Mouse (Mus musculus): Measurements from ENCODE around the gene Tmem129. TPM values are rescaled to one million over a fixed set of nuclear protein-coding genes. Genes with fewer than 3 reads are reported as not detected.

Tmem129 gene
- polyA plus RNA-seq, 1 experiment = 27.2 TPM

DNA sequence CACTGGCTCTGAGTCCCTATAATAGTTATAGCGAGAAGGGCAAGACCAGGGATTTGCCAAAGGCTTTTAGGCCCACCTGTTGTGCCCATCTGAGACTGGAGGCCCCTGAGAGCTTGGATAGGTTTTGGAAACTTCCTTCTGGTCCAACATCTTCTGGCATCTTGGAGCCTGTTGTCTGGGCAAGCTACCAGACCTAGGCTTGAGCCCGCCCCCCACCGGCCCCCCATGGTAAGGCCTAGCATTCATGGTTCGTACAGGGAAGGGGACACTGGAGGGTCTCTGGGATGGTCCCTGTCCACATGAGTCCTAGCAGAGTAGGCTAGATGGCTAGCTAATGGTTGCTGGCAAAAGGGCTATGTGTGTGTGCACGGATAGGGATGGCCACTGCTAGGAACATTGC lies 40.5 kb upstream of the Tmem129 start:
- no peak for TF ChIP-seq MYOG (IDR thresholded peaks at IDR 0.05; ENCODE audit: control insufficient read depth in 1 of 3, insufficient read depth in 1 of 3, insufficient read length in 2 of 3, low read depth in 2 of 3)
- no peak for TF ChIP-seq SRF (IDR thresholded peaks at IDR 0.05; ENCODE audit: control insufficient read depth, insufficient read length, low read depth)
- TF ChIP-seq REST (IDR thresholded peaks at IDR 0.05; ENCODE audit: insufficient read depth, insufficient read length) = no peak
- TF ChIP-seq POLR2AphosphoS2 (IDR thresholded peaks at IDR 0.05; ENCODE audit: insufficient read length, low read depth) = no peak
- TF ChIP-seq TCF12 (IDR thresholded peaks at IDR 0.05; ENCODE audit: insufficient read depth, poor library complexity, severe bottlenecking) = no peak
- no peak for TF ChIP-seq CEBPB (IDR thresholded peaks at IDR 0.05; ENCODE audit: insufficient read depth, poor library complexity, severe bottlenecking)
- TF ChIP-seq MAX (IDR thresholded peaks at IDR 0.05; ENCODE audit: low read depth) = no peak
- TF ChIP-seq TCF3 (IDR thresholded peaks at IDR 0.05; ENCODE audit: insufficient read length, low read depth) = no peak
- no peak for TF ChIP-seq MYOD1 (IDR thresholded peaks at IDR 0.05; ENCODE audit: control insufficient read depth in 1 of 3, insufficient read length in 2 of 3, low read depth in 2 of 3)
- no peak for TF ChIP-seq USF1 (IDR thresholded peaks at IDR 0.05; ENCODE audit: low read depth)
- no peak for TF ChIP-seq E2F4 (IDR thresholded peaks at IDR 0.05; ENCODE audit: insufficient read depth)
- no peak for TF ChIP-seq POLR2A (IDR thresholded peaks at IDR 0.05; ENCODE audit: insufficient read length, low read depth)
- Histone ChIP-seq H3K4me2 (ENCODE audit: low read depth) (no peak overlapping the region), H3K27me3 (ENCODE audit: control insufficient read depth, insufficient read depth, insufficient read length) (peaks cover 63% of the 10 kb centered on the region), H3ac (ENCODE audit: control insufficient read depth, insufficient read length) (no peak overlapping the region), H3K4me3 (no peak overlapping the region), H3K79me2 (ENCODE audit: control insufficient read depth, insufficient read depth) (no peaks in the 10 kb centered on the region), H3K36me3 (ENCODE audit: control insufficient read depth, insufficient read depth) (no peaks in the 10 kb centered on the region)

DNA sequence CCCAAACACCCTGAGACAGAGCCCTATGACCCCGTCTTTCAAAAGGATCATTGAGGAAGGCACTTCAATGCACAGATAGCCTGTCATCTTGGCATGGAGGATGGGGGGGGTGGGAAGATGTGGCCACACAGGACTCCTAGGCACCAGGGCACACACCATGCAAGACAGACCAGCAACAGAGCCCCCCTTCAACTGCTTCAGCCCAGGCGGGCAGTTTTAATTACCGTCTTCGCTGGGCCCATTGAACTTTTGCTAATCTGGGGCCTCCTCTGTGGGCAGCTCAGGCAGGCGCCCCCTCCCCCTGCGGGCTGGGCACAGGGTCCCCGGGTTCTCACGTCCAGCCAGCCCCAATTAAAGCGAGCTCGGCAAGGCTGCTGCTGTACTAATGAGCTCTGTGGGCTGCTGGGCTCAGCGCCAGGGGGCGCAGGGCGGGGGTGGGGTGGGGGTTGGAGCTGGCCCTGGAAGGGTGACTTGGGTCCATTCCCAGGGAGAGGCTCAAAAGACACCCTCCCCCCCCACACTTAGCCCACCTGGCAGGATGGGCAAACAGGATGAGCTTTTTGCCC lies 39.8 kb upstream of the Tmem129 start:
- Histone ChIP-seq H3K36me3 (ENCODE audit: control insufficient read depth, insufficient read depth) (no peaks in the 10 kb centered on the region), H3K4me2 (ENCODE audit: low read depth) (no peak overlapping the region), H3K4me3 (no peak overlapping the region), H3ac (ENCODE audit: control insufficient read depth, insufficient read length) (no peak overlapping the region), H3K79me2 (ENCODE audit: control insufficient read depth, insufficient read depth) (no peaks in the 10 kb centered on the region), H3K27me3 (ENCODE audit: control insufficient read depth, insufficient read depth, insufficient read length) (peaks cover 63% of the 10 kb centered on the region)
- no peak for TF ChIP-seq MYOD1 (IDR thresholded peaks at IDR 0.05; ENCODE audit: control insufficient read depth in 1 of 3, insufficient read length in 2 of 3, low read depth in 2 of 3)
- no peak for TF ChIP-seq E2F4 (IDR thresholded peaks at IDR 0.05; ENCODE audit: insufficient read depth)
- no peak for TF ChIP-seq POLR2AphosphoS2 (IDR thresholded peaks at IDR 0.05; ENCODE audit: insufficient read length, low read depth)
- no peak for TF ChIP-seq CEBPB (IDR thresholded peaks at IDR 0.05; ENCODE audit: insufficient read depth, poor library complexity, severe bottlenecking)
- TF ChIP-seq MYOG (IDR thresholded peaks at IDR 0.05; ENCODE audit: control insufficient read depth in 1 of 3, insufficient read depth in 1 of 3, insufficient read length in 2 of 3, low read depth in 2 of 3) = no peak
- no peak for TF ChIP-seq TCF12 (IDR thresholded peaks at IDR 0.05; ENCODE audit: insufficient read depth, poor library complexity, severe bottlenecking)
- TF ChIP-seq TCF3 (IDR thresholded peaks at IDR 0.05; ENCODE audit: insufficient read length, low read depth) = no peak
- TF ChIP-seq REST (IDR thresholded peaks at IDR 0.05; ENCODE audit: insufficient read depth, insufficient read length) = no peak
- no peak for TF ChIP-seq POLR2A (IDR thresholded peaks at IDR 0.05; ENCODE audit: insufficient read length, low read depth)
- TF ChIP-seq USF1 (IDR thresholded peaks at IDR 0.05; ENCODE audit: low read depth) = no peak
- TF ChIP-seq SRF (IDR thresholded peaks at IDR 0.05; ENCODE audit: control insufficient read depth, insufficient read length, low read depth) = no peak
- TF ChIP-seq MAX (IDR thresholded peaks at IDR 0.05; ENCODE audit: low read depth) = no peak

DNA sequence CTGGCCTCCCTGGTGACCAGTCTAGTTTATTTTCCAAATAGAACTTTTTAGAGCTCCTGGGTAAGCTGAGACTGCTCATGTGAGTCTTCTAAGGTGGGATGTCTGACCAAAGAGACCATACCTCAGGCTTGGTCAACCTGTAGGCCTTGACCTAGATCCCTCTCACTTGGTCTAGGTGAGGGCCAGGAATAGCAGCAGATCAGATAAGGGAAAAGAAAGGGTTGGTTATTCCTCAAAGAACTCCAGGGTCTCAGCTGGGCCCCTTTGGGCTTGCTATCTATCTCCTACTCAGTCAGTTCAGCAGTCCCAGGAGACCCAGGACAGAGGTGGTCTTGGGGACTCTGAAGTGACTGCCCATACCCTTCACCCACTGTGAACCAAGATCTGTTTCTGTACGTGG lies 39.3 kb upstream of the Tmem129 start:
- no peak for TF ChIP-seq TCF12 (IDR thresholded peaks at IDR 0.05; ENCODE audit: insufficient read depth, poor library complexity, severe bottlenecking)
- no peak for TF ChIP-seq USF1 (IDR thresholded peaks at IDR 0.05; ENCODE audit: low read depth)
- TF ChIP-seq CEBPB (IDR thresholded peaks at IDR 0.05; ENCODE audit: insufficient read depth, poor library complexity, severe bottlenecking) = no peak
- no peak for TF ChIP-seq MYOG (IDR thresholded peaks at IDR 0.05; ENCODE audit: control insufficient read depth in 1 of 3, insufficient read depth in 1 of 3, insufficient read length in 2 of 3, low read depth in 2 of 3)
- no peak for TF ChIP-seq MAX (IDR thresholded peaks at IDR 0.05; ENCODE audit: low read depth)
- no peak for TF ChIP-seq E2F4 (IDR thresholded peaks at IDR 0.05; ENCODE audit: insufficient read depth)
- TF ChIP-seq POLR2A (IDR thresholded peaks at IDR 0.05; ENCODE audit: insufficient read length, low read depth) = no peak
- no peak for TF ChIP-seq MYOD1 (IDR thresholded peaks at IDR 0.05; ENCODE audit: control insufficient read depth in 1 of 3, insufficient read length in 2 of 3, low read depth in 2 of 3)
- TF ChIP-seq SRF (IDR thresholded peaks at IDR 0.05; ENCODE audit: control insufficient read depth, insufficient read length, low read depth) = no peak
- no peak for TF ChIP-seq POLR2AphosphoS2 (IDR thresholded peaks at IDR 0.05; ENCODE audit: insufficient read length, low read depth)
- no peak for TF ChIP-seq REST (IDR thresholded peaks at IDR 0.05; ENCODE audit: insufficient read depth, insufficient read length)
- no peak for TF ChIP-seq TCF3 (IDR thresholded peaks at IDR 0.05; ENCODE audit: insufficient read length, low read depth)
- Histone ChIP-seq H3K36me3 (ENCODE audit: control insufficient read depth, insufficient read depth) (no peaks in the 10 kb centered on the region), H3ac (ENCODE audit: control insufficient read depth, insufficient read length) (no peak overlapping the region), H3K79me2 (ENCODE audit: control insufficient read depth, insufficient read depth) (no peaks in the 10 kb centered on the region), H3K4me3 (no peak overlapping the region), H3K27me3 (ENCODE audit: control insufficient read depth, insufficient read depth, insufficient read length) (peaks cover 62% of the 10 kb centered on the region), H3K4me2 (ENCODE audit: low read depth) (no peak overlapping the region)

DNA sequence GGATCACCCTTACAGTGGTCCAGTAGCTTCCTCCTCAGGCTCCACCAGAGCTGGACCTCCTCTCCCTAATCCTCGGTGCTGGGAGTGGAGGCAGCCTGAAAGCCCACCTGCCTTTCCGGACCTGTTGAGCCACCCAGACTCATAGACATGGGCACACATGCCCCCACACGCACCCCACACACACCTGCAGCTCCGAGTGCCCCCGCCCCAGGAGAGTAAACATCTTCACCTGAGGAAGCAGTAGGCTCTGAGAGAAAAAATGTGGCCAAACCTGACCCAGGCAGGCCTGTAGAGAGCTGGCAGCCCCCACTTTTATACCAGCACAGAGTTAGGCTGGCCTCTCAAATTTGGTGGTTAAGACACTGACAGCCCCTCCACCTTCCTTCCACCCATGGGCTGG lies 38.2 kb upstream of the Tmem129 start:
- Histone ChIP-seq H3ac (ENCODE audit: control insufficient read depth, insufficient read length) (no peak overlapping the region), H3K36me3 (ENCODE audit: control insufficient read depth, insufficient read depth) (no peaks in the 10 kb centered on the region), H3K27me3 (ENCODE audit: control insufficient read depth, insufficient read depth, insufficient read length) (peaks cover 51% of the 10 kb centered on the region), H3K4me2 (ENCODE audit: low read depth) (no peak overlapping the region), H3K79me2 (ENCODE audit: control insufficient read depth, insufficient read depth) (no peaks in the 10 kb centered on the region), H3K4me3 (no peak overlapping the region)
- TF ChIP-seq USF1 (IDR thresholded peaks at IDR 0.05; ENCODE audit: low read depth) = no peak
- TF ChIP-seq POLR2A (IDR thresholded peaks at IDR 0.05; ENCODE audit: insufficient read length, low read depth) = no peak
- TF ChIP-seq MYOG (IDR thresholded peaks at IDR 0.05; ENCODE audit: control insufficient read depth in 1 of 3, insufficient read depth in 1 of 3, insufficient read length in 2 of 3, low read depth in 2 of 3) = no peak
- TF ChIP-seq MYOD1 (IDR thresholded peaks at IDR 0.05; ENCODE audit: control insufficient read depth in 1 of 3, insufficient read length in 2 of 3, low read depth in 2 of 3) = no peak
- no peak for TF ChIP-seq MAX (IDR thresholded peaks at IDR 0.05; ENCODE audit: low read depth)
- TF ChIP-seq E2F4 (IDR thresholded peaks at IDR 0.05; ENCODE audit: insufficient read depth) = no peak
- no peak for TF ChIP-seq TCF3 (IDR thresholded peaks at IDR 0.05; ENCODE audit: insufficient read length, low read depth)
- no peak for TF ChIP-seq CEBPB (IDR thresholded peaks at IDR 0.05; ENCODE audit: insufficient read depth, poor library complexity, severe bottlenecking)
- TF ChIP-seq POLR2AphosphoS2 (IDR thresholded peaks at IDR 0.05; ENCODE audit: insufficient read length, low read depth) = no peak
- TF ChIP-seq REST (IDR thresholded peaks at IDR 0.05; ENCODE audit: insufficient read depth, insufficient read length) = no peak
- no peak for TF ChIP-seq TCF12 (IDR thresholded peaks at IDR 0.05; ENCODE audit: insufficient read depth, poor library complexity, severe bottlenecking)
- TF ChIP-seq SRF (IDR thresholded peaks at IDR 0.05; ENCODE audit: control insufficient read depth, insufficient read length, low read depth) = no peak
